Comparison of ENCODE assay signal across 9 mouse cellular contexts in genomic region chr11:68211924-68212578, GRCm38 (mm10).
DNase-seq lines count a peak whose midpoint lies in the region; ATAC-seq and TF ChIP-seq lines count a peak whose summit lies in the region.
"Had no signal": no experiment of that assay in that cellular context is flagged by ENCODE, and none has a peak within 500 bp of the region (broad histone marks: within the 10 kb centered on the region; RNA-seq: fewer than 3 reads in every experiment).

No protein-coding gene starts in this region.

- no peaks in the 10 kb centered on the region for H3K27me3 ChIP-seq in ES-Bruce4 (ENCODE audit: control insufficient read depth, insufficient read depth, low read length, poor library complexity, severe bottlenecking)
- H3K27me3 ChIP-seq in embryonic facial prominence, embryonic 12.5 days, result no peaks in the 10 kb centered on the region
- no peaks in the 10 kb centered on the region; the same call in 1 of the 2 replicates for H3K27me3 ChIP-seq in hindbrain, embryonic 11.5 days (ENCODE audit: control insufficient read depth, insufficient read depth, low read length)
- no peaks in the 10 kb centered on the region for H3K27me3 ChIP-seq in limb, embryonic 13.5 days
- no peaks in the 10 kb centered on the region for H3K27me3 ChIP-seq in neural tube, embryonic 14.5 days (ENCODE audit: control insufficient read depth, insufficient read depth, low read length)

- no peak for TF ChIP-seq EP300 in ES-Bruce4 (IDR thresholded peaks at IDR 0.05; ENCODE audit: insufficient read depth, low read depth, low read length)

- no peak overlapping the region for H3K9ac ChIP-seq in ES-Bruce4 (ENCODE audit: low read depth, poor library complexity, severe bottlenecking)
- no peak overlapping the region for H3K9ac ChIP-seq in embryonic facial prominence, embryonic 12.5 days
- no peak overlapping the region for H3K9ac ChIP-seq in hindbrain, embryonic 11.5 days (ENCODE audit: low read depth, low read length)
- no peak overlapping the region; the same call in 1 of the 2 replicates for H3K9ac ChIP-seq in limb, embryonic 13.5 days
- H3K9ac ChIP-seq in neural tube, embryonic 14.5 days (replicated peaks; ENCODE audit: low read depth, low read length), result no peak overlapping the region

- H3K27ac ChIP-seq in ES-Bruce4 (ENCODE audit: insufficient read depth, low read length), result no peak overlapping the region
- H3K27ac ChIP-seq in embryonic facial prominence, embryonic 12.5 days, result no peak overlapping the region
- H3K27ac ChIP-seq in hindbrain, embryonic 11.5 days (ENCODE audit: low read depth, low read length), result no peak overlapping the region; the same call in 1 of the 2 replicates
- peak overlapping the region; percentile 85 for H3K27ac ChIP-seq in limb, embryonic 13.5 days
- H3K27ac ChIP-seq in neural tube, embryonic 14.5 days (ENCODE audit: low read depth, low read length), result peak overlapping the region; percentile 5; the same call in 1 of the 2 replicates

- no peak overlapping the region for H3K4me3 ChIP-seq in ES-Bruce4 (ENCODE audit: low read depth, low read length)
- no peak overlapping the region for H3K4me3 ChIP-seq in embryonic facial prominence, embryonic 12.5 days
- no peak overlapping the region for H3K4me3 ChIP-seq in hindbrain, embryonic 11.5 days (ENCODE audit: low read depth, low read length)
- H3K4me3 ChIP-seq in limb, embryonic 13.5 days, result no peak overlapping the region
- H3K4me3 ChIP-seq in neural tube, embryonic 14.5 days (ENCODE audit: low read depth, low read length), result no peak overlapping the region
- H3K4me3 ChIP-seq: megakaryocyte, embryonic 14.5 days had no signal

- ATAC-seq in embryonic facial prominence, embryonic 12.5 days (ENCODE audit: insufficient number of reproducible peaks, insufficient read depth, low FRiP score, low TSS enrichment), result peak; percentile 13; the same call in 1 of the 2 replicates
- peak; percentile 32; the same call in 1 of the 2 replicates for ATAC-seq in hindbrain, embryonic 11.5 days (ENCODE audit: low FRiP score)
- peak; percentile 80 for ATAC-seq in limb, embryonic 13.5 days (ENCODE audit: low FRiP score, low read depth)
- ATAC-seq in neural tube, embryonic 14.5 days (ENCODE audit: low read depth), result peak; percentile 9; the same call in 1 of the 2 replicates
- no peak for ATAC-seq in activated CD4-positive, CD25-positive, alpha-beta regulatory T cell, adult 4 months

- no peaks in the 10 kb centered on the region for H3K36me3 ChIP-seq in ES-Bruce4 (ENCODE audit: control insufficient read depth, insufficient read depth, low read length, poor library complexity, severe bottlenecking)
- H3K36me3 ChIP-seq in embryonic facial prominence, embryonic 12.5 days, result no peaks in the 10 kb centered on the region
- no peaks in the 10 kb centered on the region; the same call in 1 of the 2 replicates for H3K36me3 ChIP-seq in hindbrain, embryonic 11.5 days (ENCODE audit: control insufficient read depth, insufficient read depth, low read length)
- no peaks in the 10 kb centered on the region for H3K36me3 ChIP-seq in limb, embryonic 13.5 days
- H3K36me3 ChIP-seq in neural tube, embryonic 14.5 days (ENCODE audit: control insufficient read depth, insufficient read depth, low read length), result no peaks in the 10 kb centered on the region

- peak; percentile 54 for DNase-seq in 3T3-L1 (ENCODE audit: low read depth, low spot score)
- DNase-seq in hindbrain, embryonic 11.5 days (ENCODE audit: low spot score), result peak; percentile 59
- DNase-seq in cerebellum, adult 9-10 months, result no peak

- peak; percentile 33 for TF ChIP-seq CTCF in ES-Bruce4 (IDR thresholded peaks at IDR 0.05; ENCODE audit: low read depth, low read length)

- H3K4me1 ChIP-seq in ES-Bruce4 (ENCODE audit: control insufficient read depth, insufficient read depth, low read length), result no peaks in the 10 kb centered on the region
- H3K4me1 ChIP-seq in embryonic facial prominence, embryonic 12.5 days, result peaks cover 29% of the 10 kb centered on the region
- peaks cover 25% of the 10 kb centered on the region for H3K4me1 ChIP-seq in hindbrain, embryonic 11.5 days (replicated peaks; ENCODE audit: control insufficient read depth, insufficient read depth, low read length)
- peaks cover 76% of the 10 kb centered on the region for H3K4me1 ChIP-seq in limb, embryonic 13.5 days
- H3K4me1 ChIP-seq in neural tube, embryonic 14.5 days (ENCODE audit: control insufficient read depth, insufficient read depth, low read length), result peaks cover 20% of the 10 kb centered on the region

- no peak for TF ChIP-seq POLR2A in ES-Bruce4 (IDR thresholded peaks at IDR 0.05; ENCODE audit: insufficient read depth, low read length)

- H3K9me3 ChIP-seq in ES-Bruce4 (replicated peaks; ENCODE audit: control insufficient read depth, insufficient read depth, low read length, poor library complexity, severe bottlenecking), result no peaks in the 10 kb centered on the region
- no peaks in the 10 kb centered on the region for H3K9me3 ChIP-seq in embryonic facial prominence, embryonic 12.5 days
- H3K9me3 ChIP-seq in hindbrain, embryonic 11.5 days (ENCODE audit: control insufficient read depth, low read length), result no peaks in the 10 kb centered on the region
- no peaks in the 10 kb centered on the region for H3K9me3 ChIP-seq in limb, embryonic 13.5 days
- no peaks in the 10 kb centered on the region for H3K9me3 ChIP-seq in neural tube, embryonic 14.5 days (ENCODE audit: control insufficient read depth, low read length)
- H3K9me3 ChIP-seq: megakaryocyte, embryonic 14.5 days had no signal

- WGBS in embryonic facial prominence, embryonic 12.5 days, result 40% methylated on average over 8 of the region's 8 CpGs
- 51% methylated on average over 8 of the region's 8 CpGs for WGBS in hindbrain, embryonic 11.5 days
- WGBS in limb, embryonic 13.5 days, result 27% methylated on average over 8 of the region's 8 CpGs
- 32% methylated on average over 8 of the region's 8 CpGs for WGBS in neural tube, embryonic 14.5 days

- H3K4me2 ChIP-seq in embryonic facial prominence, embryonic 12.5 days (replicated peaks), result no peak overlapping the region
- no peak overlapping the region for H3K4me2 ChIP-seq in hindbrain, embryonic 11.5 days (replicated peaks; ENCODE audit: low read depth, low read length)
- no peak overlapping the region for H3K4me2 ChIP-seq in limb, embryonic 13.5 days (replicated peaks)
- H3K4me2 ChIP-seq in neural tube, embryonic 14.5 days (ENCODE audit: low read depth, low read length), result no peak overlapping the region

Comparison
In these comparisons a context has a peak if more than half of its experiments do, and no peak if none do; other contexts are left out.
1. H3K27ac ChIP-seq: peak in limb, embryonic 13.5 days (single experiment) and neural tube, embryonic 14.5 days (single experiment); none in ES-Bruce4 (single experiment), embryonic facial prominence, embryonic 12.5 days (single experiment) and hindbrain, embryonic 11.5 days (single experiment).